Mouse (Mus musculus) cerebellum, adult 2 months (tissue): ENCODE measurements around the gene Samd14. TPM values are rescaled to one million over a fixed set of nuclear protein-coding genes. Genes with fewer than 3 reads are reported as not detected.
"Not testable (repeated sequence)": the region's sequence is repeated elsewhere in the genome, so short reads cannot be mapped to it uniquely, and the experiment has no call there.

ENCODE experiments used
- DNase-seq, 2 experiments: peaks; one replicate each; pipeline ENCODE4 v3.0.0; 2021
- H3K27ac ChIP-seq: fragments of 200-500 bp; 2 replicates; pipeline ENCODE4 v1.5.1; 2012; ENCODE audit warnings: low read length, control low read depth, inconsistent platforms; ENCODE audit not compliant: insufficient read depth
- H3K27me3 ChIP-seq: fragments of 200-500 bp; 2 replicates; pipeline ENCODE4 v1.6.1; 2012; ENCODE audit warnings: inconsistent platforms, mild to moderate bottlenecking, low read length, moderate library complexity; ENCODE audit not compliant: control insufficient read depth, insufficient read depth
- H3K4me1 ChIP-seq: fragments of 200-500 bp; 2 replicates; pipeline ENCODE4 v1.6.1; 2011; ENCODE audit warnings: low read length; ENCODE audit not compliant: control insufficient read depth, insufficient read depth
- H3K4me3 ChIP-seq: fragments of 200-500 bp; replicated peaks from 2 replicates; pipeline ENCODE3; 2011; ENCODE audit warnings: mild to moderate bottlenecking, low read depth, low read length, control low read depth; ENCODE audit not compliant: insufficient read depth
- CTCF ChIP-seq: fragments of 200-500 bp; IDR thresholded peaks from 2 replicates; pipeline ENCODE4 v1.5.1; 2011; ENCODE audit warnings: low read depth, mild to moderate bottlenecking, control low read depth, low read length, moderate library complexity, borderline replicate concordance; ENCODE audit not compliant: insufficient read depth
- POLR2A ChIP-seq: fragments of 200-500 bp; IDR thresholded peaks from 2 replicates; pipeline ENCODE4 v1.6.1; 2011; ENCODE audit warnings: low read length, control low read depth, borderline replicate concordance; ENCODE audit not compliant: insufficient read depth
- WGBS: fragments of 180-500 bp; shearing (Covaris S2); methylation state at CpG from one replicate; pipeline ENCODE4 v1.1.7; 2018; 5-methylcytosine and 5-hydroxymethylcytosine counted together
- polyA plus RNA-seq: library from polyadenylated mRNA; depleted of rRNA; stranded (reverse); fragments of >200 nt; gene quantifications from 2 replicates; pipeline ENCODE4 v1.2.3, GENCODE M21; 2012

The Samd14 gene
- polyA plus RNA-seq, 1 experiment = 80.7 TPM

- peak overlapping the region; percentile 20 for H3K27ac ChIP-seq
- DNase-seq = peak; percentile 29 to 59
- TF ChIP-seq CTCF (no peak), POLR2A (no peak)
- peaks cover 55% of the 10 kb centered on the region for H3K4me1 ChIP-seq
- 37% methylated on average over 12 of the region's 12 CpGs for WGBS
- no peaks in the 10 kb centered on the region for H3K27me3 ChIP-seq
- H3K4me3 ChIP-seq = no peak overlapping the region
Observed at GRCm38 (mm10) chr11:95004136-95004936, 5.3 kb upstream of the Samd14 start.

GRCm38 (mm10) chr11:95004937-95005198, 4.8 kb upstream of the Samd14 start:
- 8% methylated on average over 6 of the region's 6 CpGs for WGBS
- H3K27me3 ChIP-seq = no peaks in the 10 kb centered on the region
- peak overlapping the region; percentile 20; the same call in 1 of the 2 replicates for H3K27ac ChIP-seq
- TF ChIP-seq POLR2A (no peak), CTCF (no peak)
- H3K4me3 ChIP-seq = no peak overlapping the region
- peaks cover 50% of the 10 kb centered on the region for H3K4me1 ChIP-seq
- peak in 1 of 2 experiments; percentile 66 for DNase-seq

- TF ChIP-seq CTCF (no peak), POLR2A (no peak)
- no peaks in the 10 kb centered on the region for H3K27me3 ChIP-seq
- peaks cover 39% of the 10 kb centered on the region for H3K4me1 ChIP-seq
- DNase-seq = peak; percentile 30 to 39
- no peak overlapping the region for H3K4me3 ChIP-seq
- 31% methylated on average over 4 of the region's 4 CpGs for WGBS
- H3K27ac ChIP-seq = no peak overlapping the region
Observed at GRCm38 (mm10) chr11:95006038-95006437, 3.6 kb upstream of the Samd14 start.

- WGBS = 4% methylated on average over 27 of the region's 27 CpGs
Observed at GRCm38 (mm10) chr11:95006525-95007219, 3.0 kb upstream of the Samd14 start.

GRCm38 (mm10) chr11:95007418-95007817, 2.3 kb upstream of the Samd14 start:
- DNase-seq = no peak
- Histone ChIP-seq H3K27ac (no peak overlapping the region), H3K4me3 (no peak overlapping the region), H3K27me3 (no peaks in the 10 kb centered on the region), H3K4me1 (peaks cover 31% of the 10 kb centered on the region)
- TF ChIP-seq CTCF (no peak), POLR2A (0 out of 2 replicates have a peak, but pooled peaks have one; percentile 14)
- WGBS = 72% methylated on average over 3 of the region's 3 CpGs

More at GRCm38 (mm10) chr11:95006525-95007219, 3.0 kb upstream of the Samd14 start:
- Histone ChIP-seq H3K4me3 (peak overlapping the region; percentile 43), H3K4me1 (peaks cover 36% of the 10 kb centered on the region), H3K27ac (0 out of 2 replicates have a peak overlapping the region, but pooled peaks have one; percentile 6), H3K27me3 (no peaks in the 10 kb centered on the region)
- no peak for TF ChIP-seq POLR2A
- TF ChIP-seq CTCF = no peak
- DNase-seq = peak; percentile 67 to 74

GRCm38 (mm10) chr11:95008661-95009628, 734 bp upstream of the Samd14 start:
- 13% methylated on average over 15 of the region's 15 CpGs for WGBS
- TF ChIP-seq CTCF (no peak), POLR2A (no peak)
- no peak for DNase-seq
- Histone ChIP-seq H3K4me3 (peak overlapping the region; percentile 81), H3K27ac (peak overlapping the region; percentile 46), H3K27me3 (no peaks in the 10 kb centered on the region), H3K4me1 (peaks cover 35% of the 10 kb centered on the region)

GRCm38 (mm10) chr11:95010141-95010739, 561 bp downstream of the Samd14 start:
- H3K27ac ChIP-seq = peak overlapping the region; percentile 85
- peak overlapping the region; percentile 81 for H3K4me3 ChIP-seq
- under 1% methylated on average over 37 of the region's 40 CpGs for WGBS
- peak; percentile 49; the same call in 1 of the 2 replicates for TF ChIP-seq POLR2A
- no peak for TF ChIP-seq CTCF
- H3K27me3 ChIP-seq = no peaks in the 10 kb centered on the region
- DNase-seq = peak; percentile 81
- H3K4me1 ChIP-seq = peaks cover 28% of the 10 kb centered on the region; the same call in 1 of the 2 replicates

- peak overlapping the region; percentile 85 for H3K27ac ChIP-seq
Observed at GRCm38 (mm10) chr11:95010841-95011403, 1.2 kb downstream of the Samd14 start.

More at GRCm38 (mm10) chr11:95010841-95011403, 1.2 kb downstream of the Samd14 start:
- H3K27me3 ChIP-seq, DNase-seq: not testable (repeated sequence)
- 3% methylated on average over 4 of the region's 4 CpGs for WGBS
- peak overlapping the region; percentile 81 for H3K4me3 ChIP-seq
- H3K4me1 ChIP-seq = peaks cover 31% of the 10 kb centered on the region
